Mouse (Mus musculus): ENCODE data around the gene Ube2ql1.

The Ube2ql1 gene

DNA sequence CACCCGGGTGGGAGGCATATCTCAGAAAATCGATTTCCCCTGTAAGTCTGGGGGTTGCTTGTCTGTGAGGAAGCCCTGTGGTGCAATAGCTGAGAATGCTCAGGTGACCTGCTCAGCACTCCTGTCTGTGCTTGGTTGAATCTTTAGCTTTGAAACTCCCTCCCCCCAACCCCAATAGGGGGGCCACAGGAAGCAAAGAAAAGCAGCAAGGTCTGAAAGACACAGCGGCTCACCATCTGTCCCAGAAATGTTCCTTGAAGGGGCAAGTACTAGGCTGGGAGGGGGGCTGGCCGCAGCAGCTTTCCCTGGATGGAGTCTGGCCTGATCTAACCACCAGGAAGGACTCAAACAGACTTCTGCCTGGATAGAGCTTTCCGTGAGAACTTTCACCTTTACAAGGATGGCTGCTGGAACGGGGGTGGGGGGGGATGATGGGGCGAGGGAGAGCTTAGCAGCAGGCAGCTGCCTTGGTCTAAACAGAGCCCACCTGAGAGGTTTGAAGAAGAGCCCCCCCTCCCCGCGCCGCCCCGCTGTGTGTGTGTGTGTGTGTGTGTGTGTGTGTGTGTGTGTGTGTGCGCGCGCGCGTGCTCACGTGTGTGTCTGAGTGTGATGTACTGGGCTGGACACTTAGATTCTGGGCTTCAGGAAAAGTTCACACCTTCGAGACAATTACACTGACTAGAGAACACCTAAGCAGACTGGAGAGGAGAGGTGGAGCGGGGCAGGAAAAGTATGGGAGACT lies 2.1 kb downstream of the Ube2ql1 start:
- no peak for TF ChIP-seq GATA4 (IDR thresholded peaks at IDR 0.05; ENCODE audit: insufficient replicate concordance, low read length)

DNA sequence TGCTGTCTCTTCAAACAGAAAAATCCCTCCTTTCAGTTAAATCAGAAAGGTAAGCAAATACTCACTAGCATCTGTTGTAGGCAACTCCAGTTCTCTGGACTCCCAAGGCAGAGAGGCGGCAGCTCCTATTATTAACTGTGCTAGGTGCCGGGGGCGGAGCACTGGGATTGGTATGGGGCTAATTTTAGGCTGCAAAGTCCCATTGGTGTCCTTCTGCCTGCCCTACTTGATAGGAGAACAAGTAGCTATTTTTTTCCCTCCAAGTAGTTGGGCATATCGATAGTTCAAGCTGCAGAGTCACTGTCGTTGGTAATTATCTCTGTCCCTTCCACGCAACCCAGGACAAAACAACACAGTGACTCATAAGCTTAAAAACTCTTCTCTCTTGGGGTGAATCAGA lies 7.1 kb downstream of the Ube2ql1 start:
- TF ChIP-seq GATA4 (IDR thresholded peaks at IDR 0.05; ENCODE audit: insufficient replicate concordance, low read length), result no peak

DNA sequence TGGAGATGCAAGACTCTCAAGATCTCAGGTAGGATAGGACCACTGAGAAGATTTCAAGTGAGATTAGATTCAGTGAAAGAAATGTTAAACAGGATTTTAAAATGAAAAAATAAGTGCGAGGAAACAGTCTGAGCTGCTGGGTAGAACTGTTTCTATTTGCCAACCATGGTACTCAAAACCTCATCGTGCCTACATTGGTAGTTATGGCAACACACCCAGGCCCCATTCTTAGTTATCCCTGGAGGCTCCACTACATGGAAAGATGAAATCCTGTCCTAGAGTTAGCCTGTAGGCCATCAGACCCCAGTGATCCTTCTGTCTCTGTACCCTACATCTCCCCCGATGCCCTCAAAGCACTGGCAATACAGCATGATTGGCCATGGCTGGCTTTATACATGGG lies 14.3 kb downstream of the Ube2ql1 start:
- TF ChIP-seq GATA4 (IDR thresholded peaks at IDR 0.05; ENCODE audit: insufficient replicate concordance, low read length), result no peak

DNA sequence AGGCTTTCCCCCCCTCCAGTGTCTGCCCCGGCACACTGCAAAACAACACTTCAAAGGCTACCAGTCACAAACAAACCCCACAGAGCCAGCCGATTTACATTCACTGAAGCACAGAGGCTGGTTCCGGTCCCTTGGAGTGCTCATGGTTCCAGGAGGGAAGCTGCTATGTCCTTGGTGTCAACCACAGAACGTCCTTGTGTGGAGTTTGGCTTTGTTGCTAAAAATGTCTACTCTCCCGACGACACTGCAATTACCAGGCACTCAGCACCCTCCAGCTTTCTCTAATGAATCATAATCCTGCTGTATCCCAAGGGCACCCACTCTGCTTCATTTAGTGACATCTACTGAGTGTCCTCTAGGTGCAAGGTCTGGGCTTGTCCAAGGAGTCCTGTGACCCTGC lies 18.5 kb downstream of the Ube2ql1 start:
- no peak for TF ChIP-seq GATA4 (IDR thresholded peaks at IDR 0.05; ENCODE audit: insufficient replicate concordance, low read length)

DNA sequence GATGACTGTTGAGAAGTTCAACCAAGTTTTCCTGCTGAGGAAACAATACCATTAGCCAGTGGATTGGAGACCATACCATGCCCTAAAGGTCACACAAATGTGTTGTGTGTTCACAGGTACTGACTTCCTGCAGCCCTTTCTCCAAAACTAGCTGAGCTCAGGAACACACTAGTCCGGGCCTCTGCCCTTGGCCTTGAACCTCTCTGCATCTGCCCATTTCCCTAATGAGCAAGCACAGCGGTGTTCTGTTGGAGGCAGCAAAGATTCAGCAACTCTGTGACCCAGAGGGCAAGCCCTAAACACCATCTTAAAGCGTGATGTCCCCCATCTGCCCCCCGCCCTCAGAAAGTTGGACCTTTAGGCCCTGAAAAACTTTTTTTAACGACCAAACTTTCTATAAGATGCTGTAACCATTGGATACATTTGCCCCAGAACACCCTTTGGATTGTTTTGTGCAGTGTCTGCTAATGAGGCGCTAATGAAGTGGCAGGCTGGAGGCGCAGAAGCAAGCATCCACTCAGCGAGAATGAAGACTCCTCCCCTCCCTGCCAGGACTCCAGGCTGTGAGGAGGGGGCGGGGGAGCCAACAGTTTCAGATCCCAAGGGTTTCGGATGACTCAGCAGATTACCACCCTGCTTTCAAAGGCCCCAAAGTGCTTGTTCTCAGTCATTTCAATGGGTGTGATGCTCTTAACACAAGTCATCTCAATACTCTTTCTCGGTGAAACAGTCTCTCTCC lies 21.7 kb downstream of the Ube2ql1 start:
- TF ChIP-seq GATA4 (IDR thresholded peaks at IDR 0.05; ENCODE audit: insufficient replicate concordance, low read length), result no peak

DNA sequence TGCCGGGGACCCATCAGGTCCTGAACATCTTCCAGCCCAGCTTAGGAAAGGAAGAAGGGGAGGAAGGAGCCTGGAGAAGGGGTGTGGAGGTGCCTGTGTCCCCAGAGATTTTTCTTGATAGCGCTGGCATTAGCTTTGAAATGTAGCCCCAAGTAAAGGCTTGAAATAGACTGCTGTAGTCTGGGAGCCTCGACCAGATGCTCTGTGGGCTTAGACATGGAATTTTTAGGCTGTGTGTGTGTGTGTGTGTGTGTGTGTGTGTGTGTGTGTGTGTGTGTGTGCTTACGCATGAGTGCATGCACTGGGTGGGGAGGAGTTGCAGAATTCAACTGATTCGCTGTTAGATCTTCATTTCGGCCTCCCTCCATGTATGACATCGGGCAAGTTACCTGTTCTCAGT lies 31.5 kb downstream of the Ube2ql1 start:
- TF ChIP-seq GATA4 (IDR thresholded peaks at IDR 0.05; ENCODE audit: insufficient replicate concordance, low read length), result no peak

DNA sequence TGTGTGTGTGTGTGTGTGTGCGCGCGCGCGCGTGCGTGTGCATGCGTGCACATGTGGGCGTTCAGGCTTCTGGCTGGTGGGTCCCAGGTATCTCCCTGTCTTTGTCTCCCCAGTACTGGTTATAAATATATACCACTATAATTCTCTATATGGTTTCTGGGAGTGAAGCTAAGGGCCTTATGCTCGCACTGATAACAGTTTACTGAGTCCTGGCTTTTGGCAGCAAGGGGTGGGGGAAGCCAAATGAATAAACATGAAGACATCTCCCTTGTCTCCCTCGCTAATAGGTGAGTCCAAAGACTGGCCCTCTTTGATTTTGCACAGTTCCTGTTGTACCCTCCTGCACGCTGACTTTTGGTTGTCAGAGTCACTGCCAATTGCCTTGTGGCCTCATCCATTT lies 32.2 kb downstream of the Ube2ql1 start:
- TF ChIP-seq GATA4 (IDR thresholded peaks at IDR 0.05; ENCODE audit: insufficient replicate concordance, low read length), result no peak

DNA sequence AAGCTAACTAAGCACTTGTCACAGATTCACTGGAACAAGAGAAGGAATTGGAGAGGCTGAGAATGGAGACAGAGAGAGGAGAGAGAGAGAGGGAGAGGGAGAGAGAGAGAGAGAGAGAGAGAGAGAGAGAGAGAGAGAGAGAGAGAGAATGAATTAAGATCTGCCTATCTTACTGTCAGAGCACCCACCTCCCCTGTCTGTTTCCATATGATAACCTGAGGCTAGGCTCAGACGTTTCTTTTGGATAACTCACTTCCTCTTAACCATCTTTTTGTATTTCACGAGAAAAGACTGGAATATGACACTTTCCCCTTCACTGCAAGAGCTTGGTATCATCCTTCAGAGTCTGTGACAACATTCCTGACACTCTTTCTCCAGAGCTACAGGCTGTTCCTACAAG lies 32.8 kb downstream of the Ube2ql1 start:
- TF ChIP-seq GATA4 (IDR thresholded peaks at IDR 0.05; ENCODE audit: insufficient replicate concordance, low read length), result no peak

DNA sequence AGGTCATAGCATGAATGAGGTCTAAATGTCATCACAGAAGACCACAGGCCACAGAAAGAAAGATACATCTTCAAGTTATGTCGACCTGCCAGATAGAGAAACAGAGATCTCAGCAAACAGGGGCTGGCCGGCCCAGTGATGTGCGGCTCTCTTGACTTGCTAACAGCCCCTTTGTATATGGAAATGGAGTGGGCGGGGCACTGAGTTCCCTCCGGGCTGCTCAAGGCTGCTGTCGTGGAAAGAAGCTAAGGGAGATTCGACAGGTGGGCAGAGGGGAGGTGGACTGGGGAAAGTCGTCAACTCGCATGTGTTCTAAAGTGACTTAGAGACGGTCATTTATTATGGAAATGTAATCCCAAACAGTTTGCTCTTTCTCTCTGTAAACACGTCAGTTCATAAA lies 36.2 kb downstream of the Ube2ql1 start:
- TF ChIP-seq GATA4 (IDR thresholded peaks at IDR 0.05; ENCODE audit: insufficient replicate concordance, low read length), result no peak

DNA sequence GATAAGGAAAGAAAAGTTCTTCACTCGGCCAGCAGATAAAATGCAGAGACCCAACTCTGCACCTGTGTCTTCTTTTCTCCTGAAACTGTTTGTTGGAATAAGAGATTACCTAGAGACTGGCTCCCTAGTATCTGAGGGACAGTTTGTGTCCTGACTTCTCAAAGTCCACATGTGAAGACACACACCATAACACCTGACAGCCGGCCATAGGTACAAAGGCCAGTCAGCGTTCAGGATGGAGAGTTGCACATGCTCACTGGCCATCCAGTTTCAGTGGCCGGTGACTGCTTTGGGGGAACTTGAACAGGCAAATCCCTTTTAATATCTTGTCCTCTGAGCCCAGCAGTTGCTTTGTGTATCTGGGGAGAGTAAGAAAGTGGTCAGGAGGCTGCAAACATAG lies 38.3 kb downstream of the Ube2ql1 start:
- no peak for TF ChIP-seq GATA4 (IDR thresholded peaks at IDR 0.05; ENCODE audit: insufficient replicate concordance, low read length)

DNA sequence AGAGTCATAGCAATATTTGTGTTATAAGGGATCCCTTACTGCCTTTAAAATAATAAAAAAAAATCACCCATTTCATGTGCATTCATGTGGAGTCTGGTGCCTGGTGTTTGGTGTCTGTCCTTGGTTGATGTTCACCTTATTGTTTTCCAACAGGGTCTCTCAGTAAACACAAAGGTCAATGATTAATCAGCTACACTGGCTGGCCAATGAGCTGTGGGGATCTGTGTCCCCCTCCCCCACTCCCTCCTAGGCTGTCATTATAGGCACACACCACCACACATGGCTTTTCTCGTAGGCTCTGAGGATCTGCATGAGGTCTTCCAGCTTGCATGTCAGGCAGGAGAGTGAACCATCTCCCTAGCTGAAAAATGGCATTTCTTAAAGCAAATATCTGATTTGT lies 38.9 kb downstream of the Ube2ql1 start:
- no peak for TF ChIP-seq GATA4 (IDR thresholded peaks at IDR 0.05; ENCODE audit: insufficient replicate concordance, low read length)

DNA sequence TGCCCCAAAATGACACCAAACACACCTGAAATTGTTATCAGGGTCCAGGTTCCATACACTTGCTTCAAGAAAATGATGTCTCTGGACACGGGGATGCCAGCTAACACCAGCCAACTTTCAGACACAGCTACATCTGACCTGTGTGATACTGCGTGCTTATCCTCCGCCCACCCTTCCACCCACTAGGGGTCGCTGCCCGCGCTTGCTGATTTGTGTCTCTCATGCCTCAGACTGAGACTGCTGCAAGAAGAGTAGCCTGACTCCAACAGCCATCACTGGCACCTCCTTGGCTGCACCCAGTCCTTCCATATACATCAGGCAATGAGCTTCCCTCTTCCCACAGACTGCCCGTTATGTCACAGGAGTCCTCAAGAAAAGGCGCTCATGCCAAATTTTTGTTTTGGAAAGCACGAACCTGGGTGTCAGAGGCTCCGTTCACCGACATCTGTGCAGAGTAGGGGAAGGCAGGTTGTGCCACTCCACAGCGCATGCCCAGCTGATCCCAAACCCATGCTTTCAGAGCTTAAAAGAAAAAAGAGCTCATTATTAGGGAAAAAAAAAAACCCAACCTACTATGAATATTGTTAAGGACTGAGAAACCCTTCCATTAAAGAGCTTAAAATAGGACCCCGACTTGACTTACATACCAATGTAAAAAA lies 43.2 kb downstream of the Ube2ql1 start:
- TF ChIP-seq GATA4 (IDR thresholded peaks at IDR 0.05; ENCODE audit: insufficient replicate concordance, low read length), result no peak

DNA sequence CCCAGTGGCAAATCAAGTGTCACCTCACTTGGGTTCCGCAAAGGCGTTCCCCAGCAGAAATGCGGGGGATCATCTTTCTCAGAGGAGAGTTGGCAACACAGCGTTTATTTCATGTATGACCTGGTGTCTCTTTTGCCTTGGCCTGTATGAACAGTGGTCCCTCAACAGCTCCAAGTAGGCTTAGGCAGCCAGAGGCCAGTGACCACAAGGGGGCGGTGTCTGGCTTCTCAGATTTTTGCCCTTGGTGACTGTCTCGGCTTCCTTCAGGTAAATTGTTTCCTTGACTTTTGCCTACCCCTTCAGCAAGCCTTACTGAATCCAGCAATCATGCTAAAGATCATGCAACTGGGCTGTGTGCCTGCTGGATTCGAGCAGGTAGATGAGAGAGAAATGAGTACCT lies 48.6 kb downstream of the Ube2ql1 start:
- no peak for TF ChIP-seq GATA4 (IDR thresholded peaks at IDR 0.05; ENCODE audit: insufficient replicate concordance, low read length)

DNA sequence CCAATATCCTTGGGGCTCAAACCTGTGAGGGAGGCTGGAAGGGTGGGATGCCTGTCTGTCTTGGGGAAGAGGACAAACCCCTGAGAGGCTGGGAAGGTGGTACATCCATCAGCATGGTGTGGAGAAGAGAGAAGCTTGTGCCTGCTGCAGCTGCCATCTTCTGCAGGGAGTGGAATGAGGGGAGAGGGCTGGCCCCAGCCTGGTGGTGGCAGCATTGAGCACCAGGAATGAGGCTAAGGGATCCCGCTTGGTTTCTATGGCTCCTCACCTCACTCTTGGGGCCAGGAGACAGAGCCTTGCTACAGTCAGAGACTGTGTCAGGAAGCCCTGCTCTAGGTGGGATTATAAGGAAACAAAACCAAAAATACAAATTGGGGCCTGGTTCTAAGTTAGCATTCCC lies 52.7 kb downstream of the Ube2ql1 start:
- no peak for TF ChIP-seq GATA4 (IDR thresholded peaks at IDR 0.05; ENCODE audit: insufficient replicate concordance, low read length)

DNA sequence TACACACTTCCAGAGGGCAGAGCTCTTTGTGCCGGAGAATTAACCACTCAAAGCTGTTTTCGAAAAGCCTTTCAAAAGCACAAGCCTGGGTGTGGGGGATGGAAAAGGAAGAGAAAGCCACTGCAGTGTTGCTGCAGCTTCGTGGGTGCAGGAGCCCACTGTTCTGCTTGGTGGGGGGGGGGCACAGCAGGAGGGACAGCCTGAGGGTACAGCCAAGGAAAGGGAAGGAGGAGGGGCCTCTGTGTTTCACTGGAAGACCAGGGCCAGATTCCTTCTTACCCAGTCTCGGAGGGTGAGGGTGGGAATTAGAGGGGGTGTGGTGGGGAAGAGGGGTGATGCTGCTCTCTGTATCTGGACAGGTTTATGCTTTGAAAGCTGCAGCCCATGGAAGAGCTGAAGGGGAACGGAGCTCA lies 54.3 kb downstream of the Ube2ql1 start:
- no peak for TF ChIP-seq GATA4 (IDR thresholded peaks at IDR 0.05; ENCODE audit: insufficient replicate concordance, low read length)

Data from liver, adult (tissue).